Mouse (Mus musculus) brown adipose tissue, adult 24 weeks (tissue): Measurements from ENCODE around the gene Gm9945. TPM values are rescaled to one million over a fixed set of nuclear protein-coding genes. Genes with fewer than 3 reads are reported as not detected.

Source experiments
- H3K27ac ChIP-seq: fragments of 200-500 bp; replicated peaks from 2 replicates; pipeline ENCODE4 v1.5.1; 2012; ENCODE audit warnings: low read depth, mild to moderate bottlenecking, low read length
- H3K4me1 ChIP-seq: fragments of 200-500 bp; 2 replicates; pipeline ENCODE4 v1.6.1; 2012; ENCODE audit warnings: low read length, mixed read lengths; ENCODE audit not compliant: control insufficient read depth, insufficient read depth, insufficient read length
- H3K4me3 ChIP-seq: fragments of 200-500 bp; 2 replicates; pipeline ENCODE4 v1.5.1; 2012; ENCODE audit warnings: low read depth, mild to moderate bottlenecking, low read length, moderate library complexity; ENCODE audit not compliant: insufficient read depth
- polyA plus RNA-seq: library from polyadenylated mRNA; stranded (reverse); fragments of >200 nt; gene quantifications from 2 replicates; pipeline ENCODE4 v1.2.4, GENCODE M21; 2012; ENCODE audit not compliant: missing spikeins, insufficient read depth, insufficient read length

The Gm9945 gene
- polyA plus RNA-seq, 1 experiment: not detected

DNA sequence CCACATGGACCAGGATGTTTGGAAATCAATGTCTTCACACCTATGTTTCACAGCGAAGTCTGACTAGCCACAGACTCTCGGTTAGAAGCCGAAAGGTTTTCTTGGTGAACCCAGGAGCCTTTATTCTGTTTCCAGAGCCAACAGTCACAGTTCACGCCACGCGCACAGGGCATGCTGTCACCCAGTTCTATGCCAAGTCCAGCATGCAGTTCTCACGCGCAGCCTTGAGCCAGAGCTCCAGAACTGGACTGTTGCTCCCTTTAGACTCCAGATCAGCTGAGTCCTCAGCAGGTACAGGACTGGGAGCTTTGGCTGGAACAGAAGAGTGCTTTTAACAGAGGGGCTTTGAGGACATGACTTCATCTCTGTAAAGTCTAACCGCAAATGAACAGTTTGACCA lies 27.6 kb upstream of the Gm9945 start:
- H3K27ac ChIP-seq: no peak overlapping the region
- no peak overlapping the region for H3K4me3 ChIP-seq
- H3K4me1 ChIP-seq: no peaks in the 10 kb centered on the region; the same call in none of the 2 replicates

- Histone ChIP-seq H3K27ac (no peak overlapping the region), H3K4me1 (no peaks in the 10 kb centered on the region; the same call in none of the 2 replicates), H3K4me3 (no peak overlapping the region)
Observed at GRCm38 (mm10) chr11:53453031-53453430, 26.9 kb upstream of the Gm9945 start.

GRCm38 (mm10) chr11:53456474-53457371 lies 23.2 kb upstream of the Gm9945 start, which contains the start of the genes Gm10447 and Shroom1:
Gm10447 (minus strand) TSS chr11:53457110.
Shroom1 (plus strand) TSS chr11:53457205.
- Histone ChIP-seq H3K4me3 (peak within 1 kb of the TSS; percentile 71), H3K4me1 (no peaks in the 10 kb centered on the region), H3K27ac (no peak within 1 kb of the TSS)

DNA sequence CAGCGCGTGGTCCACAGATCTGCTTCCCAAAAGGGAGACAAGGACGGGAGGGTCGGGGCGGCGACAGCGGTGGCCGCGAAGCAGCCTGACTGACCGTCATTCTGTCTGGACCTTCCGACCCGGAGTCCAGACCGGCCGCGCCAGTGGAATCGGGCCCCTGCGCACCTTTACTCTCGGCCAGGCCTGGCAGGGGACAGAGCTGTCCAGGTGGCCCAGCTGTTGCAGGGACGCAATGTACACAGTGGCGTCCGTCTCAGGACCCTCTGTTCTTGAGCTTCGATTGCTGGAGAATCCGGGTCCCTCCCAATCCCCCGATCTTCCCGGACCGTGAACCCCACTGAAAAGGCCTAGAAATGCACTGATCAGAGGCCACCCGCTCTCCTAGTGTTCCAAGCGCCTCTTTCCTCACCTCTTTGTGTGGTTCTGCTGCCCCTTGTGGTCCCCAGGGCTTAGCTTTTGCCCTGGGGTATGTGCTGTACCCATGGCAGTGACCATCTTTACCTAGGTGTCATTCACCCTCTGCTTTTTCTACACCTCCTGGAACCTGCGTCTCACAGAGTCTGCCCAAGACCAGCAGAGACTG lies 22.5 kb upstream of the Gm9945 start:
- peak overlapping the region; percentile 71 for H3K4me3 ChIP-seq
- H3K27ac ChIP-seq: no peak overlapping the region
- no peaks in the 10 kb centered on the region for H3K4me1 ChIP-seq

GRCm38 (mm10) chr11:53458996-53459395 lies 21.0 kb upstream of the Gm9945 start:
- H3K4me3 ChIP-seq: no peak overlapping the region
- H3K27ac ChIP-seq: no peak overlapping the region
- H3K4me1 ChIP-seq: no peaks in the 10 kb centered on the region

DNA sequence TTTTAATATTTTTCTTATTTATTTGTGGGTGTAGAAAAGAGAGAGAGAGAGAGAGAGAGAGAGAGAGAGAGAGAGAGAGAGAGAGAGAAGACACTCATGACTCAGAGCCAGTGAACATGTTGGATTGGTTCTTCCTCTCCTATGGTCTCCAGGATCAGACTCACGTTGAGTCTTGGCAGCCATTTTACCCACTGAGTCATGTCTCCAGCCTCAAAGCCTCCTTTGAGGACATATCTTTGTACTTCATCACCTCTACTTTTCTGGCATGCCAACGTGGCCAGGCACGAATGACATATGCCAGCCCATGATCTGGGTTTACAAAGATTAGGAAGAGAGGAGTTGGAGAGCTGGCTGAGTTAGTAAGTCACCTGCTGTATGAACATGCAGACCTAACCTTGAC lies 19.8 kb upstream of the Gm9945 start:
- no peak overlapping the region for H3K4me3 ChIP-seq
- H3K4me1 ChIP-seq: no peaks in the 10 kb centered on the region
- H3K27ac ChIP-seq: no peak overlapping the region

DNA sequence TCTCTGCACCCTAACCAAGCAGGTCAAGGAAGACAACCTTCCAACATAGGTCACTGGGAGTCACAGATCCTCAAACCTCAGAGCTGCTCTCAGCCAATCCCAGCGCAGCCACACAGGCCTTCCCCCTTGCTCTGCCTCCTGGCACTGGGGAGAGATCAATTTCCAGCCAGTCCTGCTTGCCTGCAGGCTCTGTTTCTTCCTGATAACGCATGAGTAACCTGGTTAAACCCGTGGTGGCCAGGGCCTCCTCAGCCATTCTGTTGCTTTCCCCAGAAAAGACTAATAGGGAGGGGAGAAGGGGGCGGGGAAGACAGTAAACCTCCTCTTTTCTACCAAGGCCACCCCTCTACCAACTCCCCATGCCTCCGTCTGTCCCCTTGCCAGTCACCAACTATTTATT lies 18.2 kb upstream of the Gm9945 start:
- Histone ChIP-seq H3K27ac (no peak overlapping the region), H3K4me3 (no peak overlapping the region)

GRCm38 (mm10) chr11:53463551-53464424 lies 16.2 kb upstream of the Gm9945 start:
- no peak overlapping the region for H3K27ac ChIP-seq
- no peaks in the 10 kb centered on the region for H3K4me1 ChIP-seq
- H3K4me3 ChIP-seq: peak overlapping the region; percentile 41

More for the DNA sequence above, 18.2 kb upstream of the Gm9945 start:
- H3K4me1 ChIP-seq: no peaks in the 10 kb centered on the region

- no peak overlapping the region for H3K27ac ChIP-seq
- H3K4me1 ChIP-seq: no peaks in the 10 kb centered on the region
- H3K4me3 ChIP-seq: peak overlapping the region; percentile 48
Observed at GRCm38 (mm10) chr11:53466231-53466971, 13.6 kb upstream of the Gm9945 start.

- Histone ChIP-seq H3K4me3 (no peak overlapping the region), H3K4me1 (no peaks in the 10 kb centered on the region), H3K27ac (no peak overlapping the region)
Observed at GRCm38 (mm10) chr11:53469294-53469967, 10.5 kb upstream of the Gm9945 start.

DNA sequence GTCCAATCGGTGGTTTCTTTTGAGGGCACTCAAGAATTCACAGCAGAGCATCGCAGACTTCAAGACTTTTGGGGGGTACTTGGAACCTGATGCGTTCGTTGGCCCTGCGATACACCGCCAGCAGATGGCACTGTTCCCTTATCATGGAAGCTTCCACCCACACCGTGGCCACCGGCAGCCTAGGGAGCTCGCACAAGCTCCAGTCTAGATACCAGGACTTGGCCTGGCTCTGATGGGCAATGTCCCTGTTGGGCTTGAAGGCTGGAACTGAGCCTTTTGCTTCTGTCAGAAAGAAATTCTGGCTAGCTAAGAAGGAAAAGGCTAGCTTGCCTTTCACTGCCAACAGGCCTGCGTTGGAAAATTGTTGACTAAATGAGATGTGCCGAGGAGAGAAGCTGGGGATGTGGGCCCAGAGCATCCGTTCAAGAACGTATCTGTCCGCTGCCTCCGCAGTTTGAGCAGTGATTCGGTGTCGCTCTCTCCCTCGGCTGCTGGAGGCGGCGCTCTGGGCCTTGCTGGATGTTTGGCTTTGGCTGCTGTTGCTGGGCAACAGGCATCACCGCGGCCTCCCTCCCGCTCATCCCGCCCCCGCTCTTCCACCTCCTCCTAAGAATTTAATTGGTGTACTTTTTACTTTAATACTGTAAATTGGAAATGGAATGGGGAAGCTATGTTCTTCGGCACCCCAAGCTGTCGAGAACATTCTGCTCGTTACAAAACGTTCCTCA lies 9.8 kb upstream of the Gm9945 start, which contains the start of gene Gm9837:
Gene Gm9837, minus strand, starts transcription at position 512 of the 728 bp plus-strand sequence.
- 0 out of 2 replicates have a peak within 1 kb of the TSS, but pooled peaks have one; percentile 38 for H3K27ac ChIP-seq
- H3K4me1 ChIP-seq: no peaks in the 10 kb centered on the region
- 0 out of 2 replicates have a peak within 1 kb of the TSS, but pooled peaks have one; percentile 7 for H3K4me3 ChIP-seq

DNA sequence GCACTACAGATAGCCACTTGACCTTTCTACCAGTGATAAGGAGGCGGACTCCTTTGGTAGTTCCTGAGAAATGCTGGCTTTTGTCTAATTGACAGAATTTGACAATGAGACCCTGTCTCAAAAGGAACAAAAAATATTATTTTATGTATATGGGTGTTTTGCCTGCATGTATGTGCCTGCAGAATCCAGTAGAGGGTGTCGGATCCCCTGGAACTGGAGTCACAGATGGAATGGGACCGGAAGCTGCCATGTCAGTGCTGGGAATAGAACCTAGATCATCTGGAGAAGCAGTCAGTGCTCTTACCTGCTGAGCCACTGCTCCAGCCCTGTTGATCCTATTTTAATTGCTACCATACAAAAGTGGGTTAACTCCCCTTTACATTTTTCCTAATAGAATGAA lies 7.3 kb upstream of the Gm9945 start:
- Histone ChIP-seq H3K4me3 (no peak overlapping the region), H3K4me1 (no peaks in the 10 kb centered on the region), H3K27ac (no peak overlapping the region)

DNA sequence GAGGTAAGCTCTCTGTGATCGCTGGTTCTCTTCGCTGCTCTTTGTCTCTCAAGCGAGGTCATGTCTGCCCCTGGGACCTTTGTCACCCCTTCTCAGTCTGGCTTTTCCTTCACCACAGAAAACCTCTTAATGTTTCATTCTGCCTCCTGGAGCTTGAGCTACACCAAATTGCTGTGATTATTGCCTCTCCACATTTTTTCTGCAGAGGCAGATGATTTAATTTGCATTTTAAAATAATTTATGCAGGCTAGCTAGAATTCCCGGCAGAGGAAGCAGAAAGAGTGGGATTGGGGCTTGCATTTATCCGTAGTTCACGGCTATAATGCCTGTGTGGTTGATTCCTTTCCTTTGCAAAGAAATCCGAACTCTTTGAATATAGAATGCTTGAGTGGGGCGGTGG lies 4.3 kb upstream of the Gm9945 start:
- Histone ChIP-seq H3K27ac (no peak overlapping the region), H3K4me1 (no peaks in the 10 kb centered on the region; the same call in 1 of the 2 replicates), H3K4me3 (no peak overlapping the region)
